Mouse (Mus musculus) cortical plate, adult 2 months (tissue): ENCODE measurements around the gene Smim7.

Experiments used
- CTCF ChIP-seq: fragments of 200-500 bp; IDR thresholded peaks from 2 replicates; pipeline ENCODE4 v1.5.1; 2011; ENCODE audit warnings: mild to moderate bottlenecking, control low read depth, low read length; ENCODE audit not compliant: insufficient read depth; ENCODE audit errors: extremely low read depth
- POLR2A ChIP-seq: fragments of 200-500 bp; IDR thresholded peaks from 2 replicates; pipeline ENCODE4 v1.6.1; 2011; ENCODE audit warnings: mild to moderate bottlenecking, low read length, control low read depth; ENCODE audit not compliant: insufficient read depth; ENCODE audit errors: extremely low read depth

DNA sequence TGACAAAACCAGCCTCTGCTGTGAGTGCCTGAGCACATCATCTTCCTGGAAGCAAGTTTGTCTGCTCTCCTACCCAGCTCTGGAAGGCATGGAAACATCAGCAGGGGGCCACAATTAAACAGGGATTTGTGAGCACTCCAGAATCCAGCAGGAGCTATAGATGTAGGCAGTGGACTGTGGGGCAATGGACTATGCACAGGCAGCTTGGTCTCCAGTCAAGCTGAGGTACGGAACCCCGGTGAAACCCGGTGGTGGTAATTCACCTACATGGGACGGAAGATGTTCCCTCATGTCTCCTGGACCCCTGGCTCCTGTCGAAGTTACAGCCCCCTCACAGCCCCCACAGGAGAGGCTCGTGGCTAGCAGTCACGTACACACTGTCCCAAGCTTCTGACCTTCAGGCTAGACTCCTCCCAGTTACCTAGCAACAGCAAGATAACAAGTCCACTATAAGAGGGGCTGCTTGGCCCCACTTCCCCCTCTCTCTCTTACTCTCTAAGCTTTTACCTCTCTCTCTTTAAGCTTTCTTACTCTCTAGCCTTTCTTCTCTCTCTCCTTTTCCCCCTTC, 53.4 kb downstream of the Smim7 start:
- TF ChIP-seq POLR2A (no peak), CTCF (no peak)
